Mouse (Mus musculus) lung, embryonic 15.5 days (tissue): ENCODE measurements around the gene Cbs. TPM values are rescaled to one million over a fixed set of nuclear protein-coding genes. Genes with fewer than 3 reads are reported as not detected.

Source experiments
- ATAC-seq: fragments of 200-750 bp; cut with Nextera tagmentation; 2 replicates; pipeline ENCODE4 v1.8.0; 2017; ENCODE audit warnings: moderate number of reproducible peaks, borderline replicate concordance; ENCODE audit not compliant: low FRiP score, low TSS enrichment; ENCODE audit errors: extremely low read depth
- H3K27ac ChIP-seq: fragments of 300-500 bp; sonication (generic); 2 replicates; pipeline ENCODE4 v1.5.1; 2015; ENCODE audit warnings: moderate library complexity, mild to moderate bottlenecking, inconsistent platforms
- H3K27me3 ChIP-seq: fragments of 300-500 bp; sonication (generic); 2 replicates; pipeline ENCODE4 v1.6.1; 2015; ENCODE audit warnings: inconsistent platforms
- H3K36me3 ChIP-seq: fragments of 300-500 bp; sonication (generic); 2 replicates; pipeline ENCODE4 v1.6.1; 2015; ENCODE audit warnings: inconsistent platforms
- H3K4me1 ChIP-seq: fragments of 300-500 bp; sonication (generic); 2 replicates; pipeline ENCODE4 v1.6.1; 2015; ENCODE audit warnings: inconsistent platforms
- H3K4me2 ChIP-seq: fragments of 300-500 bp; sonication (generic); 2 replicates; pipeline ENCODE4 v1.6.1; 2015; ENCODE audit warnings: inconsistent platforms, mild to moderate bottlenecking, moderate library complexity
- H3K4me3 ChIP-seq: fragments of 300-500 bp; sonication (generic); 2 replicates; pipeline ENCODE4 v1.5.1; 2015; ENCODE audit warnings: mild to moderate bottlenecking, inconsistent platforms
- H3K9ac ChIP-seq: fragments of 300-500 bp; sonication (generic); 2 replicates; pipeline ENCODE4 v1.6.1; 2015; ENCODE audit warnings: inconsistent platforms
- H3K9me3 ChIP-seq: fragments of 300-500 bp; sonication (generic); 2 replicates; pipeline ENCODE4 v1.6.1; 2016; ENCODE audit warnings: inconsistent platforms
- WGBS: fragments of 180-500 bp; shearing (Covaris S2); methylation state at CpG from one replicate; pipeline ENCODE4 v1.1.7; 2015; 5-methylcytosine and 5-hydroxymethylcytosine counted together
- polyA plus RNA-seq: library from polyadenylated mRNA; unstranded; fragments of >200 nt; fragmentation: Nextera tagmentation; extraction: Ambion mirVana; gene quantifications from 2 replicates; pipeline ENCODE4 v1.2.1, GENCODE M21; 2015

Cbs gene
- polyA plus RNA-seq, 1 experiment from 2014 or later, result 3.6 TPM

DNA sequence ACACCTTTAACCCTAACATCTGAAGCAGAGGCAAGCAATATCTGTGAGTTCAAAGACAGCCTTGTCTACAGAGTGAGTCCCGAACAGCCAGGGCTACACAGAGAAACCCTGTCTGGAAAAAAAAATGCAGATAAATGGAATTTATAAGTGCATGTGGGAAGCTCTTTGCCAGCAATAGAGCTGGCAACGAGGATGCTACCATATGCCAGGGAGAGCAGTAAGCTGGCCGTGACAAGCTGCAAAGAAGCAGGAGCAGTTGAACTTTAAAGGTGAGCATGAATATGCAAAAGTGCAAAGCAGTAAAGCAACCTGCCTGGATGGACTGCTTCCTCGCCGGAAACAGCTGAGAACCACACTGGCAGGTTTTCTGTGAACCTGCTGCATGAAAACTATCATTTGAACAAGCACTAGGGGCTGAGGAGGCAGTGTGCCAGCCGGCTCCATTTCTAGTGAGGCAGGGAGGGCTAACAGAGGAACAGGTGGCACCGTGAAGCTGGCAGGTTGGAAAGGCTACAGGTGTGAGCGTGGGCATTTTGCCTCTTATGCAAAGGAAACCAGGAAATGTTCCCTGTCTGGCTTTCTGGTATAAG is 23.7 kb upstream of the Cbs start:
- no peaks in the 10 kb centered on the region for H3K9me3 ChIP-seq
- no peak overlapping the region for H3K27ac ChIP-seq
- WGBS, result 67% methylated on average over 8 of the region's 8 CpGs
- no peak overlapping the region for H3K4me3 ChIP-seq
- peaks cover 5% of the 10 kb centered on the region; the same call in 1 of the 2 replicates for H3K36me3 ChIP-seq
- no peaks in the 10 kb centered on the region for H3K27me3 ChIP-seq
- H3K4me1 ChIP-seq, result peaks cover 16% of the 10 kb centered on the region
- ATAC-seq, result no peak
- no peak overlapping the region for H3K9ac ChIP-seq
- no peak overlapping the region for H3K4me2 ChIP-seq

DNA sequence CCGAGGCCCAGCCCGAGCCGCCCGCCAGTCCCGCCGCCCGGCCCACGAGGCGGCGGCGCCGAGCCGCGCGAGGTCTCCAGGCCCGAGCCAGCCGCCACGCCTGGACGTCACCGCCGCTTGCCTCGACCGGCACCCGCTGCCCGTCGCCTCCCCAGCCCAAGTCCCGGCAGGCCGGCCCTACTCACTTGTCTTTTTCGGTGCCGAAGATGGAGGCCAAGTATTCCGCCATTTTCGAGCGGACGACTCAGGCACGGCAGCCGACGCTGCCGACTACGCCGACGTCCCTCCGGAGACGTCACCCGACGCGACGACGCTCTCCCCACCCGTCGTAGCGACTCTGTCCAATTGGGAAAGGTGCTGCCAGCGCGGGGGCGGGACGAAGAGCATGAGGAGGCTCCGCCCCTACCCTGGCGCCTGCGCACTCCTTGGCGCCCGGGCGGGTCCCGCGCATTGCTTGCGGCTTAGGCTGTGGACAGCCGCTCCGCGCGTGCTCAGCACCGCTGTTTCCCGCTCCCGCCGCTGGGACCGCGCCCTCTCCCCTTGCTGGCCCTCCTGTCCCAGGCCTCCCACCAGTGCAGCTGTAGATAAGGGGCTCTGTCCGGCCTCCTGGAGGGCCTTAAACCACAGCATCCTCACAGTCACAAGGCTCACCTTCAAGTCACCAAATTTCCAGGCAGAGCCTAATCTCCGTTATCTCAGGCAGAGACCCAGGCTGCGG is 21.6 kb upstream of the Cbs start, which contains the start of gene U2af1:
Gene U2af1, minus strand, starts transcription at position 425 of the 718 bp plus-strand sequence.
- Histone ChIP-seq H3K4me2 (peak within 1 kb of the TSS; percentile 85), H3K27ac (peak within 1 kb of the TSS; percentile 78), H3K9ac (peak within 1 kb of the TSS; percentile 99), H3K27me3 (no peaks in the 10 kb centered on the region), H3K36me3 (peaks cover 24% of the 10 kb centered on the region), H3K9me3 (no peaks in the 10 kb centered on the region), H3K4me1 (peaks cover 16% of the 10 kb centered on the region), H3K4me3 (peak within 1 kb of the TSS; percentile 77)
- ATAC-seq, result peak; percentile 98
- WGBS, result under 1% methylated on average over 66 of the region's 77 CpGs

DNA sequence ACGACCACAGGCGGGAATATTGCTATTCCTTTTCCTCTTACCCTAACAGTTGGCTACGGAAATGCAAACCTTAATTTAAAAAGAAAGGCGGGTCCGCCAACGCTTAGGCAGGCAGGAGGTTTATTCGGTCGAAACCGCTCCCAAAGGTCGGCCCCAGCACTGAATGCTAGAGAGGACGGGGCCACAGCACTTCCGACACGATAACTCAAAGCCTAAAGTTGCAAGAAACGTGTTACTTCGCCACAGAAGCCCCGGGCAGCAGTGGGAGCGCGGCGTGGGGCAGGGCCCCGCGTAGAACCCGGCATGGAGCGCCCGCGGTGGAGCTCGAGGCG is 21.1 kb upstream of the Cbs start:
- Histone ChIP-seq H3K4me3 (peak overlapping the region; percentile 77), H3K27ac (peak overlapping the region; percentile 78), H3K9me3 (no peaks in the 10 kb centered on the region), H3K27me3 (no peaks in the 10 kb centered on the region), H3K9ac (peak overlapping the region; percentile 99), H3K36me3 (peaks cover 30% of the 10 kb centered on the region), H3K4me2 (peak overlapping the region; percentile 70), H3K4me1 (peaks cover 19% of the 10 kb centered on the region)
- under 1% methylated on average over 27 of the region's 27 CpGs for WGBS
- ATAC-seq, result no peak

DNA sequence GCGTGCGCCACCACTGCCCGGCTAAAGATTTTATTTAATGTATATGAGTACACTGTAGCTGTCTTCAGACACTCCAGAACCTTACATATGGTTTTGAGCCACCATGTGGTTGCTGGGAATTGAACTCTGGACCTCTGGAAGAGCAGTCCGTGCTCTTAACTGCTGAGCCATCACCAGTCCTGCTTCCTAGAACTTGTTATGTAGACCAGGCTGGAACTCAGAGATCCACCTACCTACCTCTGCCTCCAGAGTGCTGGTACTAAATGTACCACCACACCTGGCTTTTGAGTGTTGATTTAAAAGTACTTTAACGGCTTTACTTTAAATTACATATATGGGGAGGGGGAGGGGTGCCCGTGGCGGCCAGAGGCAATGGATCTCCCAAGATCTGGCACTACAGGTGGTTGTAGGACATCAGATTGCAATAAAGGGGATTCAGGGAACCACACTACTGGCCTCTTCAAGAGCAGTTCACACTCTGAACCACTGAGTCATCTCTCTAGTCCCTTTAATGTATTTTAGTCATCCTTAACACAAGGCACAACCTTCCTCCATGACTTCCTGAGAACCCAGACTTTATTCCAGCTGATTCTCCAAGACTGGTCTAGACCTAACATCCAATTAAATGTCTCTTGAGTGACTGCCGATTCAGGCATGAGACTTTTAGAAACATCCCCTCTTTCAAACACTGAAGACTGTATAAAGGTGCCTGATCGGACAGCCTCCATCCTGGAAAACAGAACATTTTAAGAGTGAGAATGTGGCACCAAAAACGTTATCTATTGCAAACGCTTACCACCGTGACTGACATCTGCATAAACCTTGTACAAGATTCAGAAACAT is 20.3 kb upstream of the Cbs start:
- H3K4me2 ChIP-seq, result peak overlapping the region; percentile 70
- no peak overlapping the region for H3K27ac ChIP-seq
- peaks cover 36% of the 10 kb centered on the region for H3K36me3 ChIP-seq
- 39% methylated on average over 12 of the region's 12 CpGs for WGBS
- no peak for ATAC-seq
- H3K27me3 ChIP-seq, result no peaks in the 10 kb centered on the region
- H3K4me1 ChIP-seq, result peaks cover 21% of the 10 kb centered on the region
- no peaks in the 10 kb centered on the region for H3K9me3 ChIP-seq
- peak overlapping the region; percentile 99 for H3K9ac ChIP-seq
- peak overlapping the region; percentile 77 for H3K4me3 ChIP-seq

DNA sequence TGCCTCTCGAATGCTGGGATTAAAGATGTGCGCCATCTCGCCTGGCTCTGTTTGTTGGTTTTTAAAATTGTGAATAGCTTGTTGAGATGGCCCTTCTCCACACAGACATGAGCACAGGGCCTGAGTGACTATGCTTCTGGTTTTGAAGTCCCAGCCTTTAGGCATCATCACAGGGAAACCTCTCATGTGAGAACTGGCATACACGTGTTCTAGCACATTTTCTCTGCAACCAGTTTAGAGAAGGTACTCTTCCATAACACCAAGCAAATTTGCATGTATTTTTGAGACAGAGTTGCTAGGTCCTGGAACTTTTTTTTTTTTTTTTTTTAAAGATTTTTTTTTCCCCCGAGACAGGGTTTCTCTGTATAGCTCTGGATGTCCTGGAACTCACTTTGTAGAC is 19.6 kb upstream of the Cbs start:
- Histone ChIP-seq H3K4me2 (peak overlapping the region; percentile 70; the same call in 1 of the 2 replicates), H3K4me1 (peaks cover 21% of the 10 kb centered on the region), H3K27ac (no peak overlapping the region), H3K27me3 (no peaks in the 10 kb centered on the region), H3K4me3 (peak overlapping the region; percentile 77; the same call in 1 of the 2 replicates), H3K9ac (no peak overlapping the region), H3K36me3 (peaks cover 43% of the 10 kb centered on the region), H3K9me3 (no peaks in the 10 kb centered on the region)
- no peak for ATAC-seq
- 77% methylated on average over 5 of the region's 5 CpGs for WGBS

DNA sequence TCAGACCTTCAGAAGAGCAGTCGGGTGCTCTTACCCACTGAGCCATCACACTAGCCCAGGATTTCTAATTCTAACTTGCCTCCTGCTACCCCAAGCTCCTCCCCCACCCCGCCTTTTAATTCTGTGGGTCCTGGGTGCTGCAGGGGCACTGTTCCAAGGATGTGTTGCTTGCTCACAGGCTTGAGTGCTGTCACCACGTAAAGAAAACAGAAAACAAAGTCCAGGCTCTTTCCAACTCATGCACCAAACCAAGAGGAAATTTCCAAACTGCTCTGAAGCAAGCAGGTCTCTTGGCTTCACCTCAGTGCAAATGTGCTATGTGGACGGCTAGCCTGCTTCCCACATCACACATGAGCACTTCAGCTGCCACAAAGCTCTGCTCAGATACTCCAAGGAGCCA is 18.3 kb upstream of the Cbs start:
- no peak overlapping the region for H3K4me3 ChIP-seq
- no peaks in the 10 kb centered on the region for H3K27me3 ChIP-seq
- H3K27ac ChIP-seq, result no peak overlapping the region
- H3K4me1 ChIP-seq, result peaks cover 21% of the 10 kb centered on the region
- 65% methylated on average over 4 of the region's 4 CpGs for WGBS
- no peak for ATAC-seq
- no peak overlapping the region for H3K9ac ChIP-seq
- H3K9me3 ChIP-seq, result no peaks in the 10 kb centered on the region
- peaks cover 56% of the 10 kb centered on the region for H3K36me3 ChIP-seq
- no peak overlapping the region for H3K4me2 ChIP-seq

DNA sequence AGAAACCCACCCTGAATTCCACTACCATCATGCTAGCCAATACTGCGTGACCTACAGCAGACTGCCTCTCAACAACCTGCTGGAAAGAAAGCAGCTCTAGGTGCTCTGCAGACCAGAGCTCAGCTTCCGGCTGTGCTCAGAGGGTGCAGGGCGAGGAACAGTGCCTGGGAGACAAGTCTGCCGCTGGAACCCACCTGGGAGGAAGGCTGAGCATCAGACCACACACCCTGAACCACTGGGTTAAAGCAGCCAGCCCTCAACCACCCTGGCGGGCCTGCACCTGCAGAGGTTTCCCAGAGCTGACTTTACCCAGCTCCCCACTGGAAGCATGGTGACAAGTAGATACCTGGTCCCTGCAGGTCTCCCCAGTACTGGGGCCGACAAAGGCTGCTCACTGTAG is 16.2 kb upstream of the Cbs start:
- 73% methylated on average over 6 of the region's 6 CpGs for WGBS
- H3K4me2 ChIP-seq, result no peak overlapping the region
- no peak overlapping the region for H3K9ac ChIP-seq
- H3K27me3 ChIP-seq, result no peaks in the 10 kb centered on the region
- H3K9me3 ChIP-seq, result no peaks in the 10 kb centered on the region
- H3K36me3 ChIP-seq, result peaks cover 77% of the 10 kb centered on the region
- H3K27ac ChIP-seq, result 0 out of 2 replicates have a peak overlapping the region, but pooled peaks have one; percentile 25
- no peak overlapping the region for H3K4me3 ChIP-seq
- ATAC-seq, result 0 out of 2 replicates have a peak, but pooled peaks have one; percentile 47
- peaks cover 17% of the 10 kb centered on the region for H3K4me1 ChIP-seq

DNA sequence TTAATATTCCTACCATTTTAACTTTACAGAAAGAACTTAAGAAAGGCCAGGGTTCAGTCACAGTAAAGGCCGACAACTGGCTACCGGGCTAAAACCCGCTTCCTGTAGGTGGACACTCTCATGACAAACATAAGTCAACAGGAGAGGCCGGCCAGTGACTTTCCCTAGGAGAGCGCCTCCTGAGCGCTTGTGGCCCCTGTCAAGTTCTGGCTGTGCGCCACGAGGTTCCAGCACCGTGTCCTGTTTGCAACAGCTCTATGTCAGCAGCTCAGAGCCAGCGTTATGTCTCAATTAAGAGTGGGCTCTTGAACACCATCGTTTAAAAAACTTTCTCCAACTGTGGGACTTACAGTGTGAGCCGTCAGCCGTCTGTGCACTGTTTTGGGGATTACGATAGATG is 15.1 kb upstream of the Cbs start:
- ATAC-seq, result no peak
- Histone ChIP-seq H3K4me2 (no peak overlapping the region), H3K9ac (no peak overlapping the region), H3K27me3 (no peaks in the 10 kb centered on the region), H3K27ac (no peak overlapping the region), H3K4me3 (no peak overlapping the region), H3K36me3 (peaks cover 88% of the 10 kb centered on the region), H3K4me1 (peaks cover 13% of the 10 kb centered on the region), H3K9me3 (no peaks in the 10 kb centered on the region)
- 73% methylated on average over 14 of the region's 14 CpGs for WGBS

DNA sequence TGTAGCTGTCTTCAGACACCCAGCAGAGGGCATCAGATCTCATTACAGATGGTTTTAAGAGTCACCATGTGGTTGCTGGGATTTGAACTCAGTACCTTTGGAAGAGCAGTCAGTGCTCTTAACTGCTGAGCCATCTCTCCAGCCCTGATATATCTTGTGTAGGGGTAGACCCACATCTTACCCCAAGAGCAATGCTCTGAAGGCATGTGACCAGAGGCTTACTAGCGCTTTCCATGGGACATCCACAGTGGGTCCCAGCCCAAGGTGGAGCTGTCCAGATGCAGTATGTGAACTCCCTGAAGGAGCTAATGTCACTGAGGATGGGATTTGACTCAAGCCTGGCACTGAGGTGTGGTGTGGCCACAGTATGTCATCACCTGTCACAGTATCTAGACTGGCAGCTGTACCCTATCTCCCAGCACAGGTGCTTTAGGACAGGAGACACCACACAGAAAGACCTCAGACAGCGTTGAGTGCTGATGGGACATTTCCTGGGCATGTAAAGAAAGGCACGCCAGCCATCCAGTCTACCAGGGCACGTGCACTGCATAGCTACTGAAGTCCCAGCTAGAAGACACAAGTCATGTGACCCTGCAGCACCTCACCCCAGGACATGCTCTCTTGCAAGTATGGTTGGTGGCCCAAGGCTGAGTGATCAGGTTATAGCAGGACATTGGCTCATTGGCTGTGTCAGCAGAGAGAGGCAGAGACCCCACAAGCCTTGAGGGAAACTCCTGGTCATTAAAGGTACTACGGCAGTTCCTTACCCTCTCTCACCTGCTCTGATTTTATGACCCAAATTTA is 9.4 kb upstream of the Cbs start:
- H3K27me3 ChIP-seq, result no peaks in the 10 kb centered on the region
- H3K27ac ChIP-seq, result no peak overlapping the region
- 93% methylated on average over 5 of the region's 5 CpGs for WGBS
- no peaks in the 10 kb centered on the region for H3K4me1 ChIP-seq
- H3K9ac ChIP-seq, result no peak overlapping the region
- peaks cover 57% of the 10 kb centered on the region for H3K36me3 ChIP-seq
- no peaks in the 10 kb centered on the region for H3K9me3 ChIP-seq
- H3K4me3 ChIP-seq, result no peak overlapping the region
- no peak overlapping the region for H3K4me2 ChIP-seq
- ATAC-seq, result no peak

DNA sequence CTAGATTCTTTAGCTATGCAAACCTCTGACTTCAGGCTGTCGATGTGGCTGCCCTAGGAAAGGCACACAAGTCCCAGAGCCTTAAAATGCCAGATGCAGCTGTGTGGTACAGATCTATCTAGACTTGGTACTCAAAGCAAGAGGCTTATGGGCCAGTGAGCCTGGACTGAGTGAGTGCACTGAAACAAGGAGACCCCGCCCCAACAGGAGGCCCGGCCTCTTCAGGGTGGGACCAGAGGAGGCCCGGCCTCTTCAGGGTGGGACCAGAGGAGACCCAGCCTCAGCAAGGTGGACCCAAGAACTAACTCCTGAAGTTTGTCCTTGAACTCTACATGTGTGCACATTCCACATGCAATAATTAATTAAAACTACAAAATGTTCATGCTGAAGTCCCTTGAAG is 5.9 kb upstream of the Cbs start:
- H3K36me3 ChIP-seq, result peaks cover 23% of the 10 kb centered on the region
- ATAC-seq, result no peak
- H3K27me3 ChIP-seq, result no peaks in the 10 kb centered on the region
- no peak overlapping the region for H3K9ac ChIP-seq
- H3K4me1 ChIP-seq, result peaks cover 7% of the 10 kb centered on the region
- no peaks in the 10 kb centered on the region for H3K9me3 ChIP-seq
- H3K4me3 ChIP-seq, result no peak overlapping the region
- no peak overlapping the region for H3K27ac ChIP-seq
- H3K4me2 ChIP-seq, result no peak overlapping the region
- 68% methylated on average over 4 of the region's 4 CpGs for WGBS

DNA sequence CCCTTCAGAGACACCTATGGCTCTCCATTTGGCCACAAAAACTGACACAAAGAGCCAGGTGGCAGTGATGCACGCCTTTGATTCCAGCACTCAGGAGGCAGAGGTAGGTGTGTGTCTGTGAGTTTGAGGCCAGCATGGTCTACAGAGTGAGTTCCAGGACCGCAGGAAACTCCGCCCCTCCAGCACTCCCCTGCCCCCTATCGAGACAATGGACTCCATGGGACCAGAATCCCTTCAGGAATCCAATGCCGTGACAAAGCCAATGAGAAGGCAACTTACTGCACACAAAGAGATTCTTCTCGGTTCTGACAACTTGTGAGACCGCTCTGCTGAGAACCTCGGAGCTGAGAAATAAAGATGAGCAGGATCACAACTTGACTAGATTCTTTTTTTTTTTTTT is 5.3 kb upstream of the Cbs start:
- H3K9me3 ChIP-seq, result no peaks in the 10 kb centered on the region
- no peak for ATAC-seq
- H3K27ac ChIP-seq, result no peak overlapping the region
- H3K4me2 ChIP-seq, result no peak overlapping the region
- no peak overlapping the region for H3K4me3 ChIP-seq
- peaks cover 17% of the 10 kb centered on the region for H3K36me3 ChIP-seq
- no peak overlapping the region for H3K9ac ChIP-seq
- 46% methylated on average over 8 of the region's 8 CpGs for WGBS
- H3K27me3 ChIP-seq, result no peaks in the 10 kb centered on the region
- peaks cover 13% of the 10 kb centered on the region for H3K4me1 ChIP-seq
